Mouse (Mus musculus) bone marrow macrophage, adult 2 months (primary cell): ENCODE measurements around the gene Dzank1. TPM values are rescaled to one million over a fixed set of nuclear protein-coding genes. Genes with fewer than 3 reads are reported as not detected.

Experiments
- H3K27ac ChIP-seq: 2 replicates; pipeline ENCODE4 v1.5.1; 2012; ENCODE audit warnings: low read depth, low read length; ENCODE audit not compliant: insufficient read depth
- H3K4me1 ChIP-seq: 2 replicates; pipeline ENCODE4 v1.6.1; 2012; ENCODE audit warnings: low read length; ENCODE audit not compliant: control insufficient read depth, insufficient read depth
- H3K4me3 ChIP-seq: 2 replicates; pipeline ENCODE4 v1.5.1; 2012; ENCODE audit warnings: mild to moderate bottlenecking, low read length, moderate library complexity; ENCODE audit not compliant: insufficient read depth
- CTCF ChIP-seq: IDR thresholded peaks from 2 replicates; pipeline ENCODE4 v1.5.1; 2012; ENCODE audit warnings: low read depth, mild to moderate bottlenecking, low read length, moderate library complexity
- POLR2A ChIP-seq: IDR thresholded peaks from 2 replicates; pipeline ENCODE4 v1.6.1; 2012; ENCODE audit warnings: mild to moderate bottlenecking, low read depth, low read length, borderline replicate concordance
- polyA plus RNA-seq: library from polyadenylated mRNA; stranded (reverse); fragments of >200 nt; gene quantifications from 2 replicates; pipeline ENCODE4 v1.2.4, GENCODE M21; 2012; ENCODE audit not compliant: missing spikeins, insufficient read depth, insufficient read length

The Dzank1 gene
- 1.1 and 1.4 TPM in 2 replicates for polyA plus RNA-seq

DNA sequence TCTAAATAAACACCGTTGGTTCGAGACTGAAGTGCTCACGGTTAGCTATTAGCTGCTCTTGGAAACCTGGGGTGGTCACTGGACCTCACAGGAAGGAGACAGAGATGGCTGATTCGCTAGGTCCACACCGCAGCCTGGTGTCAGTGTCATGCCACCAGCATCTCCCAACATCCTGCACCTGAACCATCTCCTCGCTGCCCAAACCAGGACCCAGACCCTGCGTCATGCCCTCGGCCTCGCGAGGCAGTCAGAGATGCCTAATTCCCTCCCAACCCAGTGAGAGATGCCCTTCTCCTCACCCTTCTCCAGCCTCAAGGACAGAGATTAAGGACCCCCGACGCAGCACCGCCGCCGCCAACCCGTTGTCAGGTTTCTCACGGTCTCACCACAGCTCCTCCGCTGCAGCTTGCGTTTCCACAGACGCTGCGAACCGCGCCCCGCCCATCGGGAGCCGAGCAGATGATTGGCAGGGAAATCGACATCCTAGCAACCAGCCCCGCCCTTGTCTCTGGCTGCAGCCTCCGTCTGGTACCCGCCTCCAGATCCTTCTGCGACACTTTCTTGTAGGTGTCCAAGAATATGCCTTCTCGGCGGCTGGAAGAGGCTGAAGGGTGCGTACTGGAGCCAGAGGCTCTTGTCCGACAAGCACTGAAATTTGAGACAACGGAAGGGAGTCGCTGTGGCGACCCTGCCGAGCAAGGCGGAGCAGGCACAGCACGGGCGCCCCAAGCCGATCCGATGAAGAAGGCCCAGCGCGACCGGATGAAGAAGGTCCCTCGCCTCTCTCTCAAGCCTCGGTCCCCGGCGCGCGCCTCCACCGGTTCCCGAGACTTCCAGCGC is at the start of gene Dzank1, which contains the start of gene Polr3f:
Gene Dzank1 (minus strand): TSS at position 434 of the 840 bp plus-strand sequence.
Gene Polr3f (plus strand): TSS at position 738 of the 840 bp plus-strand sequence.
- Histone ChIP-seq H3K4me3 (peak within 1 kb of the TSS; percentile 81), H3K4me1 (peaks cover 7% of the 10 kb centered on the region), H3K27ac (peak within 1 kb of the TSS; percentile 89)
- TF ChIP-seq CTCF (no peak), POLR2A (no peak)

DNA sequence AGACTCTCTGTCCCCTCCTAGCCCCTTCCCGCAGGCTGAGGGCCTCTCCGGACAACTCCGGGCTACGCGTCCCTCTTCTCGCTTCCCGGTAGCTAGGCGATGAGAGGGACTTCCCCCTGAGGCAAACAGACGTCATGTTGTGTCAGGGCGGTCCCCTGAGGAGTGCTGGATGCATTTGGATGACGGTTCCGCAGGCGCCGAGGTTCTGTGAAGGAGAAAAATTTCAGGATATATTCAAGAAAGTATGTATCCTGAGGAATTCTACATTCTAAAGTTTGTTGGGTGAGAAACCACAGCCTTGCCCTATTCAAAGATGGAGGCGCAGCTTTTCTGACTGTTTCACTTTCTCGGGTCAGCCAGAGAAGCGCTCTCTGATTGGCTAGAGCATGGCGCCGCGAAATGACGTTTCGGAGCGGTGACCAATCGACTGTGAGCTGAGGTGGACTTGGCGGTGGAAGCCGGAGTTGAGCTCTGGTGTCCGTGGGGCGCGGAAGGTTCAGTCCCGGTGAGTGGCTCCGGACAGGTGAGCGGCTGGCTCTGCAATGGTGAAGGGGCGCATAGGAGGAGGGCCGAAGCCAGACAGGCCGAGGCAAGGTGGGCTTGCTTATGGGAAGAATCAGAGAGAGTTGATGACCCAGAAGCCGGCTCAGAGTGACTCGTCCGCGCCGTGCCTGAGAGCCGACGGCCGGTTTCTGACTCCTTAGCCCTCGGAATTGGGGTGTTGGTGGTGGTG is 28.8 kb upstream of the Dzank1 start, which contains the start of gene Sec23b:
Gene Sec23b (plus strand): TSS at position 410 of the 733 bp plus-strand sequence.
- Histone ChIP-seq H3K4me3 (peak within 1 kb of the TSS; percentile 94), H3K27ac (peak within 1 kb of the TSS; percentile 78), H3K4me1 (peaks cover 9% of the 10 kb centered on the region)
- no peak for TF ChIP-seq CTCF
- no peak for TF ChIP-seq POLR2A

- no peak for TF ChIP-seq POLR2A
- no peak for TF ChIP-seq CTCF
- Histone ChIP-seq H3K27ac (peak overlapping the region; percentile 78), H3K4me1 (peaks cover 9% of the 10 kb centered on the region), H3K4me3 (peak overlapping the region; percentile 94)
Observed at GRCm38 (mm10) chr2:144555286-144555819, 28.1 kb upstream of the Dzank1 start.

DNA sequence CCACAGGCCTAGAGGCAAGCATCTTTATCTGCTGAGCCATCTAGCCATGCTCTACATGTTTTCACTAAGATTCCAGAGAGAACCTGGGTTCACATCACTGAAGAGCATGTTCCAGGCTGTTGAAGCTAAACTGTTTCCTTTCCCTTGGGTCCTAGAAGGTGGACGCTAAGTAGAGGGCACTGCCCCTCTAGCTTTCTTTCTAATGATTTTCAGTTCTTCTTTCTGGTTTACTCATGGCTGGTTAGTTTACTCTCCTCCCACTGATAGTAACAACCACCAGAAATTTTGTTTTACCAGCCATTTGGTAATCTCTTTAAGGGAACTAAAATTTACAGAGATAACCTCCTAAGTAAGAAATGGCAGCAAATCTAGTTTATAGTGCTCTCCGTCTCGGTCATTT is 26.7 kb upstream of the Dzank1 start:
- TF ChIP-seq POLR2A (no peak), CTCF (no peak)
- Histone ChIP-seq H3K27ac (no peak overlapping the region), H3K4me1 (peaks cover 12% of the 10 kb centered on the region), H3K4me3 (no peak overlapping the region)

- TF ChIP-seq POLR2A (no peak), CTCF (no peak)
- Histone ChIP-seq H3K27ac (no peak within 1 kb of the TSS), H3K4me1 (peaks cover 3% of the 10 kb centered on the region; the same call in 1 of the 2 replicates), H3K4me3 (peak within 1 kb of the TSS; percentile 82)
Observed at GRCm38 (mm10) chr2:144550529-144550928, 23.3 kb upstream of the Dzank1 start, which contains the start of gene Rbbp9. Rbbp9 (minus strand) TSS chr2:144550869.

- TF ChIP-seq CTCF (no peak), POLR2A (no peak)
- H3K4me1 ChIP-seq: peaks cover 3% of the 10 kb centered on the region; the same call in 1 of the 2 replicates
- H3K27ac ChIP-seq: no peak overlapping the region
- H3K4me3 ChIP-seq: no peak overlapping the region
Observed at GRCm38 (mm10) chr2:144547559-144547958, 20.3 kb upstream of the Dzank1 start.

GRCm38 (mm10) chr2:144545481-144545880 is 18.3 kb upstream of the Dzank1 start:
- no peak for TF ChIP-seq CTCF
- TF ChIP-seq POLR2A: no peak
- peaks cover 3% of the 10 kb centered on the region; the same call in 1 of the 2 replicates for H3K4me1 ChIP-seq

GRCm38 (mm10) chr2:144545061-144545460 is 17.8 kb upstream of the Dzank1 start:
- H3K4me1 ChIP-seq: peaks cover 2% of the 10 kb centered on the region; the same call in 1 of the 2 replicates
- H3K27ac ChIP-seq: no peak overlapping the region
- TF ChIP-seq POLR2A (no peak), CTCF (no peak)

More at GRCm38 (mm10) chr2:144545481-144545880, 18.3 kb upstream of the Dzank1 start:
- Histone ChIP-seq H3K27ac (no peak overlapping the region), H3K4me3 (no peak overlapping the region)

DNA sequence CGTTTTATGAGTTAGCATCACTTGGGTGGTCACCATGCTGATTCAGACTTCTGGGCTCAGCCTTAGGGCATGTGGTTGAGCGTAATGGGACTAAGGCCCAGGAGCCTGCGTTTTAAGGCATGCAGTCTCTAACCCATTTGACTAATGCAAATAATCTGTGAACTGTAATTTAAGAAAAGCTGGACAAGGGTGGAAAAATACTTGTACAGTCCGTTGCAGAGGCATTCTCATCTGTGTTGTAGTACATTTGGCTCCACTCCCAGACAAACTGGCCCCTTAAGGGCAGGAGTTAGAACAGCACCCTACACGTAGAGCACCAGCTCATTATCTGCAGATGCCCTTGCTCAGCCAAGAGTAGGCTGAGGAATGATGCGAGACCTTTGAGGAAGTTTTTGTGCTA is 17.4 kb upstream of the Dzank1 start:
- H3K27ac ChIP-seq: no peak overlapping the region
- TF ChIP-seq CTCF: no peak
- no peak overlapping the region for H3K4me3 ChIP-seq
- H3K4me1 ChIP-seq: no peaks in the 10 kb centered on the region

More at GRCm38 (mm10) chr2:144545061-144545460, 17.8 kb upstream of the Dzank1 start:
- no peak overlapping the region for H3K4me3 ChIP-seq
